Mouse (Mus musculus): ENCODE measurements at regions not wholly inside any gene's neighbourhood (a gene's known extent, or its start where the extent isn't known, plus 50 kb on each side); places are given as distances from the start of the nearest gene placed in this dataset.

DNA sequence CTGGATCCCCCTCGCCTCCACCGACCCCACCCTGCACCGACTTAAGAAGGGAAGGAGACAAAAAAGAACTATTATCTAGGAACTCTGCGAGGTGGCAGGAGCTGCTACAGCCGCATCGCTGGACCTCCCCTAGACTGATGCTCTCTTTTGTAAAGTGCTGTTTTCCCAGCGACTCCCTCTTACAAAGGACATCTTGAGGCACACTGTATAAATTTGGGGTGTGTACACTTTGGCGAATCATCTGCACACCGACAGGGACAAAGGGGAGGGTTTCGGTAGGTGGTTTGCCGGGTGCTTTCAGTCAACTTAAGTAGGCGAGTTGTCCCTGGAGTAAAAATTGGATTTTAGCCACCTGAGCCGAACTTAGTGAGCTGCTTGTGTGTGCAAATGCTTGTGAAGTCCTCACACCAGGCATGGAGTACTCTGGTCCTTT is 112.4 kb upstream of the Ubash3b start:
- DNase-seq = no peak

DNA sequence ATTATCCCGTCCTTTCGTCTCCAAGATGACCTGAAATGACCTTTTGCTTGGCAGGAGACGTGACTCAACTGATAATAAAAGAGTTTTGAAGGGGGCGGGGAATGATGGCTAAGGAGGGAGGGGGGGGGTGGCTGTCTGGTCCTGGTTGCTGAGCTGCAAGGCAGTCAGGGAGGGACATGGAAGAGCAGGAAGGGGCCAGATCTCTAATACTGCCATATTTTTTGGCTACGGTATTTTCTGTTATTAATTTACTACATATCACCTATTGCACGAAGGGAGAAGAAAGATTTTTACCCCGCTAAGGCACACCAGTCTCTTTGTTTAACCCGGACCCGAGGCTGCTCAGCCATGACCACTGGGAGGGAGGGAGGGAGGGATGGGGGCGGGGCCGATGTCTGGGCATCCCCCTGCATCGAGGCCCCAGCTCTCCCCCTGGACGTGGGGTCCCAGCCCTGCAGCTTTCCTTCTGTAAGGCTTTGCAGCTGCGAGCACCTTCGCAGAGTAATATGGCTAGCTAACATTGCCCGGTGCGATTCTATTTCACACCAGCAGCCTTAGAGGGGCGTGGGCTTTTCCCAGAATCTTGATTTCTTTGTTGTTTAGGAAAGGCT is 111.8 kb upstream of the Ubash3b start:
- no peak for DNase-seq

GRCm38 (mm10) chr9:41272596-41272995 is 111.1 kb upstream of the Ubash3b start:
- DNase-seq = no peak

GRCm38 (mm10) chr9:41268112-41268511 is 106.6 kb upstream of the Ubash3b start:
- no peak for DNase-seq

GRCm38 (mm10) chr9:41264485-41264884 is 103.0 kb upstream of the Ubash3b start:
- no peak for DNase-seq

DNA sequence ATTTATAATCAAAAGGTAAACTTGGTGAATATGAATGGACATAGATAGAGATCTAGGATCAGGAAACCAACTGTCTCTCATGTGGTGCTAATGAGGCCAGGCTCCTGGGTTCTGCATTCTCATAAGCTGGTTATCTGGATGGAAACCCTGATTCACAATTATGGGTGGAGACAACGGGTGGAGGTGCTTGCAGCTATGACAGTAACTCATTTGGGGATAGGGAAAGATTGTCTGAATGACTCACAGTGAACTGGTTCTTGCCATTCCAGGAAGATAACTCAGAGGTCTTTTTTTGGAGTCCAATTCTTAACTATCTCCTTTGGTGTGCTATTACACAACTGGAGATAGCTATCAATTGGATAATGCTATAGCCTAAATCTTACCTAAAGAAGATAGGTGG is 95.7 kb upstream of the Ubash3b start:
- no peak for DNase-seq

DNA sequence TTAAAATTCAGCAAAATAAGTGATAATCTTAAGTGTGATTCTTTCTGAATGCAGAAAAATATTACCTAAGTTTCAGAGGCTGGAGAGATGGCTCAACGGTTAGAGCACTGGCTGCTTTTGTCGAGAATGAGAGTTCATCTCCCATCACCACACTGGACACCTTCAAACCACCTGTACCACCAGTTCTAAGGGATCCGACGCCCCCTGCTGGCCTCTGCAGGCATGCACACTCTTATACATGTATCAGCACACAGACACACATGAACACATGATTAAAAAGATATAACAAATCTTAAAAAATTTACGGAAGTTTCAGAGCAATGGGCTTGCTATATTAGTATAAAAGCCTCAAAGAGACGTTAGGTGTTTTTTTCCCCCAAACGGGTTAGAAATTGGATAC is 80.9 kb upstream of the Ubash3b start:
- DNase-seq = no peak

DNA sequence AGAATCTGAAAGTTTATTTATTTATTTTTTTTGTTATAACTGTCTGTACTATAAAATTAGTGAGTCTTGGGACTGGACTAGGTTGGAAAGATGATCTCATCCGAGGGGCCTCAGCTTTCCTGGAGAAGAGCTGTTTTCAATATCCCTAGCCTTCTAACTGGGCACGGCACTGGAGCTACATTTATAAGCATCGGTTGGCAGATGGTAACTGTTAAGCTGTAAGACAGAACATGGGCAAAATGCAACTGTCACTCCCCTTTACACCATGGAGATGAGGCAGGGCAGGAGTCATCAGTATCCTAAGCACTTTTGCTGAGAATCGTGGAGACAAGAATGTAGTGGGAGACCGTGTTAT is 77.6 kb upstream of the Ubash3b start:
- no peak for DNase-seq

GRCm38 (mm10) chr9:41238395-41239096 is 77.0 kb upstream of the Ubash3b start:
- no peak for DNase-seq

DNA sequence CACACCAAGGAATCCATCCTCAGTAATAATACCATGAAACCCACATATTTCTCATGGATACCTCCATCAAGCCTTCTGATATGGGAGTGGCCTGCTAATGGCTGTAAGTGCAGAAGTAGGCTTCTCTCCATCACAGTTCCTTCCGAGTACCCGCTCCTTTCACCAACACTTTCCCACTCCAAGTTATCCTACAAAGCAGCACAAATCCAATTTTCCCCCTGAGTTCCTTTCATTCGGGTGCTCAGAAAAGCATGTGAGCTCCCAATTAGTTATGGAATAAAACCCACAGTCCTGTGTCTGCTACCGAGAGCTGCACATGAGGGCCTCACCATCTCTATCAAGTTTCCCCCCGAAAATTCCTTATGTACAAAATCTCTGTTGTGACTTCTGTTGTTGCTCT is 75.8 kb upstream of the Ubash3b start:
- no peak for DNase-seq

- DNase-seq = no peak
Measured at GRCm38 (mm10) chr9:41229225-41229582, 67.7 kb upstream of the Ubash3b start.

- DNase-seq = peak; percentile 80
Measured at GRCm38 (mm10) chr9:41228425-41229224, 67.1 kb upstream of the Ubash3b start.

DNA sequence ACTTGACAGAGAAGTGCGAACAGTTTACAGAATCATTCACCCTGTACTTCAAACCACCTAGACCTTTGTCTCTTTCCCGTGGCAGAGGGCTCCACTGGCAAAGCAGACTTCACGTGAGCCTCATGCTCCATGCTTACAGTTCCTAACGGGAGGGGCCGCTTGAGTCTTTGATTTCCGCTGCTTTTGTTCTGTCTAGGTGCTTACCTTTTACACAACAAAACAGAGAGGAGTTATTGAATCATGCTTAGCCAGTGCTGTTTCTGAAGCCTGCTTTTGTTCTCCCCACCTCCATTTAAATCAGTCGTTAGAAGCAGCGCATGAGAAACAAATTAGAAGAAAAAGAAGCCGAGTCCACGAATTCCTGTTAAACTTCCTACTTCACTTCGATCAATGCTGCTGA is 61.9 kb upstream of the Ubash3b start:
- no peak for DNase-seq

DNA sequence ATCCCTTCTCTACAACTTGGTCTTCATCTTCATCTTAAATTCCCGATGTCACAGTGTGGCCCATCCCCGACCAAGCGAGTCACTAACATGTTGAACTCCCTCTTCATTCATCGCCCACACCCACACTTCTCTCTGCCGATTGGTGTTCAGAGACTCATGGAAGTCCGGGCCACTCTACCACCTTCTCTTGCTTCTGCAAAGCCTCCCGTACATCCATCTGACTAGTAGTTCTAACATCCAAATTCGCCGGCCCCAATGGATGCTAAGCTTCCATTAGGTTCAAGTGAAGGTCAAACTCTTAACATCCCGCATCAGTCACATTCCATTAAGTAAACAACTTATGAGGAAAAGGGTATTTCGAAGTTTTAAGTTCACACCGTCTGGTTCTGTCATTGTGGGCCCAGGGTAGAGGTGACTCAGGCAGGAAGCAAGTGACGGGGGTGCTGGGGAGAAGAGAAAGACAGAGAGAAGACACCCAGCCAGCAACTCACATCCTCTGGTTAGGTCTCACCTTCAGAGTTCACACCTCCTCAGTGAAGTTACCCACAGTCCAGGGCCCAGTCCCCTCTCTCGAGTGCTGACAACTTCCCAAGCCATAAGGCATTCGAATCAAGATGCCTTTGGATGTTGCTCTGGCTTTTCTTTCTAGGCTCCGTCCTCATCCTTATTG is 61.0 kb upstream of the Ubash3b start:
- DNase-seq = no peak

GRCm38 (mm10) chr9:41221110-41221790 is 59.8 kb upstream of the Ubash3b start:
- no peak for DNase-seq

DNA sequence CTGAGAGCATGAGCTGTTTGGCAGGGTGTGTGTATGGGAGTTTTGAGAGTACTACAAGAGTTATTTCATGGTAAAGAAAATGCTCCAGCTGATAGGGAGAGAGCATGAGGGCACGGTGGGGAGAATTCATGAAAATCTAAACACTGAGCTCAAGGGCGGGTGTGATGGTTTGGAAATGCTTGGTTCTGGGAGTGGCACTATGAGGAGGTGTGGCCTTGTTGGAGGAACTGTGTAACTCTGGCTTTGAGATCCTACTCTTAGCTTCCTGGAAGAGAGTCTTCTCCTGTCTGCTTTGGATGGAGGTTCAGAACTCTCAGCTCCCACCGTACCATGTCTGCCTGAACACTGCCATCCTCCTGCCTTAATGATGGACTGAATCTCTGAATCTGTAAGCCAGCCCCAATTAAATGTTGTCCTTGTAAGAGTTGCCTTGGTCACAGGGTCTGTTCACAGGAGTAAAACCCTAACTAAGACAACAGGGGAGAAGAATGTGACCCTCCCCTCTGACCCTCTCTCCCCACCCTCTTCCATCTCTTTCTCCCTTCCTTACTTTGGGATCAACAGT is 58.7 kb upstream of the Ubash3b start:
- no peak for DNase-seq

DNA sequence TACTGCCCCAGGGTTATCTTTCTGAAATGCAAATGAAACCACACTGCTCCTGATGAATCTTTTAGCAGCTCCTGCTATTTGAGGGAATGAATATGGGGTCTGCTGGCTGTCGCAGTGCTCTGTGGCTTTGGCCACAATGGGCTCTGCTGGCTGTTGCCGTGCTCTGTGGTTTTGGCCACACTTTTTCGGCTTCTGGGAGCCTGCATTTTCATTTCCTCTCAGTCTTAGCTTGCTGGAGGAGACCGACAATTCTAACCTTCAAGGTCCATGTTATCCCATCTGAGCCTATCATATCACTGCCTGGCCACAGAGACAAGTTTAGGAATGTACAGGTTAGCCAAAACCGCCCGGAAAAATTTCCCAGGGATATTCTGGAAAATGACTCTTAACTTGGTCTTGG is 57.2 kb upstream of the Ubash3b start:
- no peak for DNase-seq

DNA sequence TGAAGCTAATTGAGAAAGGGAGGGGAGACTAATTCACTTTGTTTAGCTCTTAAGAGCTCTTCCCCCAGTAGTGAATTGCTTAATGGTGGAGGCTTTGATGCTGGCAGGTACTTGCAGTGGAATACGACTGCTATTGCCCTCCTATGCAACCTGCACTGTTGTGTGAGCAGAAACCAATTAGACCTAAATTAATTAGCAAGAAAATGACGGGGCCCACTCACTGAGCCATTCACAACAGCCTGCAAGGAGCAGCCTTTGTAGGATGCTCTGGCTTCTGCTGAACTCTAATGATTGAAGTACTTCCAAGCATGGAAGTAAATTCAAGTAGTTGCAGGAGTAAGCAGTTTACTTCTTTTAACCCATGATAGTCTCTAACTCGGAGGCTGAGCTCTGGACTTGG is 54.8 kb upstream of the Ubash3b start:
- DNase-seq = no peak

GRCm38 (mm10) chr9:41215026-41215425 is 53.5 kb upstream of the Ubash3b start:
- DNase-seq = no peak

GRCm38 (mm10) chr9:41212943-41213529 is 51.5 kb upstream of the Ubash3b start:
- no peak for DNase-seq

DNA sequence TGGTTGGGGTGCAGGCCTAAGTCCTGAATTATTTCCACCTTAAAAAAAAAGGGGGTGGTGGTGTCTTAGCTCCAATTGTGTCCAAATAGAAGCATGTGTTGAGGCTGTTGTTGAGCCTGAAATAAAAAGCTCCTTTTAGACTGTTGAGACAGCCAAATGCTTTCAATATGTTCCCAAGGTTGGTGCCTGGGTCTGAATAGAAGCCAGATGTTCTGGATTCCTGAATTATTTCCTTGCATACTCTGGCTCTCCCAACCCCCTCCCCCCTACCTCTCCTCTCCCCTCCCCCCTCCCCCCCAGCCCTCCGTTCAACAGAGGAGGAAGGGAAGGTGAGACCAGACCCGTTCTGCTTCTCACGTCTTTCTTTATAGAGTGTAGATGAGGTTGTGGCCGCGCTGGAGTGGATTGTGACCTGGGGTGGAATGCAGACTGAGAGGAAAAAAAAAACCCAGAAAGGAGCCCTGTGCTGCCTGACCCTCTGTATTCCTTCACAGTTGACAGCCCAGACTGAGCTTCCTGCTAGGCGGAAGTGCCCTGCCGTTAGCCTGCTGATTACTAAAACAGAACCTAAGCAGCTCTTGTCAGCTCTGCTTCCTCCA is 50.9 kb upstream of the Ubash3b start:
- DNase-seq = no peak

GRCm38 (mm10) chr9:41211865-41212302 is 50.4 kb upstream of the Ubash3b start:
- DNase-seq = no peak

All from layer of hippocampus, adult 9-11 months (tissue).